Mouse (Mus musculus) myocyte (in vitro differentiated cells): ENCODE measurements around the gene Ripor2. TPM values are rescaled to one million over a fixed set of nuclear protein-coding genes. Genes with fewer than 3 reads are reported as not detected.

Experiments used
- H3K27me3 ChIP-seq: one replicate; pipeline ENCODE4 v1.6.1; 2011; ENCODE audit not compliant: control insufficient read depth, insufficient read depth, insufficient read length
- H3K36me3 ChIP-seq: one replicate; pipeline ENCODE4 v1.6.1; 2011; ENCODE audit not compliant: control insufficient read depth, insufficient read depth
- H3K4me2 ChIP-seq: one replicate; pipeline ENCODE4 v1.6.1; 2011; ENCODE audit warnings: low read depth, control low read depth
- H3K4me3 ChIP-seq: one replicate; pipeline ENCODE4 v1.5.1; 2011; ENCODE audit warnings: mild to moderate bottlenecking, control low read depth, moderate library complexity
- H3K79me2 ChIP-seq: one replicate; pipeline ENCODE4 v1.6.1; 2011; ENCODE audit not compliant: control insufficient read depth, insufficient read depth
- H3ac ChIP-seq: one replicate; pipeline ENCODE4 v1.6.1; 2011; ENCODE audit not compliant: control insufficient read depth, insufficient read length
- CEBPB ChIP-seq: IDR thresholded peaks from 2 replicates; pipeline ENCODE4 v1.6.1; 2011; ENCODE audit warnings: mild to moderate bottlenecking, moderate library complexity; ENCODE audit not compliant: poor library complexity, insufficient read depth, severe bottlenecking
- E2F4 ChIP-seq: IDR thresholded peaks from one replicate; pipeline ENCODE4 v1.6.1; 2011; ENCODE audit warnings: mild to moderate bottlenecking, control low read depth, moderate library complexity; ENCODE audit not compliant: insufficient read depth
- MAX ChIP-seq: IDR thresholded peaks from one replicate; pipeline ENCODE4 v1.6.1; 2011; ENCODE audit warnings: low read depth, mild to moderate bottlenecking, control low read depth
- MYOD1 ChIP-seq, 3 experiments: IDR thresholded peaks; one replicate each; pipeline ENCODE4 v1.6.1; 2011; ENCODE audit warnings: control low read depth in 2 of 3, low read depth in 2 of 3, mild to moderate bottlenecking in 2 of 3, moderate library complexity in 1 of 3; ENCODE audit not compliant: insufficient read length in 2 of 3, control insufficient read depth in 1 of 3
- MYOG ChIP-seq, 3 experiments: IDR thresholded peaks; one replicate each; pipeline ENCODE4 v1.6.1; 2011; ENCODE audit warnings: control low read depth in 2 of 3, low read depth in 2 of 3, mild to moderate bottlenecking in 2 of 3; ENCODE audit not compliant: insufficient read length in 2 of 3, control insufficient read depth in 1 of 3, insufficient read depth in 1 of 3
- POLR2A ChIP-seq: IDR thresholded peaks from one replicate; pipeline ENCODE4 v1.6.1; 2011; ENCODE audit warnings: low read depth, mild to moderate bottlenecking, control low read depth, moderate library complexity; ENCODE audit not compliant: insufficient read length
- POLR2AphosphoS2 ChIP-seq: IDR thresholded peaks from one replicate; pipeline ENCODE4 v1.6.1; 2011; ENCODE audit warnings: low read depth, control low read depth; ENCODE audit not compliant: insufficient read length
- REST ChIP-seq: IDR thresholded peaks from one replicate; pipeline ENCODE4 v1.6.1; 2011; ENCODE audit warnings: mild to moderate bottlenecking, control low read depth, moderate library complexity; ENCODE audit not compliant: insufficient read depth, insufficient read length
- SRF ChIP-seq: IDR thresholded peaks from one replicate; pipeline ENCODE4 v1.6.1; 2011; ENCODE audit warnings: low read depth; ENCODE audit not compliant: control insufficient read depth, insufficient read length
- TCF12 ChIP-seq: IDR thresholded peaks from one replicate; pipeline ENCODE4 v1.6.1; 2011; ENCODE audit warnings: mild to moderate bottlenecking, control low read depth; ENCODE audit not compliant: poor library complexity, insufficient read depth, severe bottlenecking
- TCF3 ChIP-seq: IDR thresholded peaks from one replicate; pipeline ENCODE4 v1.6.1; 2011; ENCODE audit warnings: low read depth, control low read depth; ENCODE audit not compliant: insufficient read length
- USF1 ChIP-seq: IDR thresholded peaks from one replicate; pipeline ENCODE4 v1.6.1; 2011; ENCODE audit warnings: low read depth, mild to moderate bottlenecking, control low read depth, moderate library complexity
- polyA plus RNA-seq: library from polyadenylated mRNA; unstranded; fragments of >200 nt; fragmentation: generic; extraction: Trizol; gene quantifications from one replicate; pipeline ENCODE4 v1.2.1, GENCODE M21; 2012; ENCODE audit warnings: missing spikeins

Ripor2 gene
- polyA plus RNA-seq, 1 experiment: 1.3 TPM

GRCm38 (mm10) chr13:24546801-24547459, 35.1 kb upstream of the Ripor2 start:
- H3ac ChIP-seq: no peak overlapping the region
- H3K79me2 ChIP-seq: no peaks in the 10 kb centered on the region
- H3K4me3 ChIP-seq: no peak overlapping the region
- TF ChIP-seq POLR2A (no peak), MYOG (IDR thresholded peaks at IDR 0.05; ENCODE audit: control insufficient read depth in 1 of 3, insufficient read depth in 1 of 3, insufficient read length in 2 of 3, low read depth in 2 of 3) (no peak), MAX (no peak), CEBPB (no peak), SRF (no peak), POLR2AphosphoS2 (no peak), TCF12 (no peak), USF1 (no peak), MYOD1 (IDR thresholded peaks at IDR 0.05; ENCODE audit: control insufficient read depth in 1 of 3, insufficient read length in 2 of 3, low read depth in 2 of 3) (no peak), E2F4 (no peak), REST (no peak)
- no peak overlapping the region for H3K4me2 ChIP-seq
- H3K27me3 ChIP-seq: no peaks in the 10 kb centered on the region
- H3K36me3 ChIP-seq: no peaks in the 10 kb centered on the region

- no peaks in the 10 kb centered on the region for H3K79me2 ChIP-seq
- no peak overlapping the region for H3K4me2 ChIP-seq
- H3K36me3 ChIP-seq: no peaks in the 10 kb centered on the region
- no peak overlapping the region for H3ac ChIP-seq
- TF ChIP-seq POLR2A (no peak), SRF (no peak), CEBPB (no peak), TCF3 (no peak), MYOD1 (IDR thresholded peaks at IDR 0.05; ENCODE audit: control insufficient read depth in 1 of 3, insufficient read length in 2 of 3, low read depth in 2 of 3) (no peak), MAX (no peak), USF1 (no peak), REST (no peak), TCF12 (no peak), POLR2AphosphoS2 (no peak), E2F4 (no peak), MYOG (IDR thresholded peaks at IDR 0.05; ENCODE audit: control insufficient read depth in 1 of 3, insufficient read depth in 1 of 3, insufficient read length in 2 of 3, low read depth in 2 of 3) (no peak)
- H3K4me3 ChIP-seq: no peak overlapping the region
- H3K27me3 ChIP-seq: no peaks in the 10 kb centered on the region
Observed at GRCm38 (mm10) chr13:24548911-24549310, 33.1 kb upstream of the Ripor2 start.

GRCm38 (mm10) chr13:24551100-24551931, 30.7 kb upstream of the Ripor2 start:
- Histone ChIP-seq H3K79me2 (no peaks in the 10 kb centered on the region), H3K27me3 (no peaks in the 10 kb centered on the region), H3K4me3 (no peak overlapping the region), H3K36me3 (no peaks in the 10 kb centered on the region), H3K4me2 (no peak overlapping the region), H3ac (no peak overlapping the region)
- no peak for TF ChIP-seq MYOG (IDR thresholded peaks at IDR 0.05; ENCODE audit: control insufficient read depth in 1 of 3, insufficient read depth in 1 of 3, insufficient read length in 2 of 3, low read depth in 2 of 3)
- TF ChIP-seq TCF3: no peak
- no peak for TF ChIP-seq MYOD1 (IDR thresholded peaks at IDR 0.05; ENCODE audit: control insufficient read depth in 1 of 3, insufficient read length in 2 of 3, low read depth in 2 of 3)
- TF ChIP-seq POLR2AphosphoS2: no peak
- TF ChIP-seq MAX: no peak
- no peak for TF ChIP-seq SRF
- TF ChIP-seq TCF12: no peak
- no peak for TF ChIP-seq POLR2A
- TF ChIP-seq REST: no peak
- no peak for TF ChIP-seq CEBPB
- TF ChIP-seq USF1: no peak
- no peak for TF ChIP-seq E2F4

DNA sequence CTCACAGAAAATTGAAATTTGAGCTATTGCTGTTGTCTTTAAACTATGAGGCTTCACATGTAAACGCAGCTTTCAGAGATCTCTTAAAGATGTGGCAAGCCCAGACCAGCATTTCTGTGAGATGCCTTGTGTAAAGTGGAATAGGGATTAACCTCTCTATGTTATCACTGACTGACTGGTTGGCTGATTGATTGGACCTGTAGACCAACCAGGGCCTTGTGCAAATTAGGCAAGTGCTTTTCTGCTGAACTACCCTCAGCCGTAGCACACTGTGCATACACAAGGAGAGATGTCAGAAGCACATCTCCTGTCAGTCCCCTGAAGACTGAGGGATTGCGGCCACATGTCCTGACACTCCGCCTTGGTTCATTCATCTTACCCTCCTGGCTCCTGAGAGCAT, 29.9 kb upstream of the Ripor2 start:
- no peak overlapping the region for H3K4me2 ChIP-seq
- no peak for TF ChIP-seq E2F4
- TF ChIP-seq TCF12: no peak
- no peak for TF ChIP-seq SRF
- TF ChIP-seq REST: no peak
- no peak for TF ChIP-seq TCF3
- TF ChIP-seq MYOD1 (IDR thresholded peaks at IDR 0.05; ENCODE audit: control insufficient read depth in 1 of 3, insufficient read length in 2 of 3, low read depth in 2 of 3): no peak
- no peak for TF ChIP-seq POLR2A
- no peak for TF ChIP-seq MYOG (IDR thresholded peaks at IDR 0.05; ENCODE audit: control insufficient read depth in 1 of 3, insufficient read depth in 1 of 3, insufficient read length in 2 of 3, low read depth in 2 of 3)
- TF ChIP-seq POLR2AphosphoS2: no peak
- TF ChIP-seq MAX: no peak
- TF ChIP-seq CEBPB: no peak
- TF ChIP-seq USF1: no peak
- H3K4me3 ChIP-seq: no peak overlapping the region
- H3K79me2 ChIP-seq: no peaks in the 10 kb centered on the region
- no peaks in the 10 kb centered on the region for H3K36me3 ChIP-seq
- no peaks in the 10 kb centered on the region for H3K27me3 ChIP-seq
- H3ac ChIP-seq: no peak overlapping the region
